Mouse (Mus musculus) liver, embryonic 16.5 days (tissue): Measurements from ENCODE around the gene Snap25. TPM values are rescaled to one million over a fixed set of nuclear protein-coding genes. Genes with fewer than 3 reads are reported as not detected.

Source experiments
- ATAC-seq: fragments of 200-750 bp; cut with Nextera tagmentation; 2 replicates; pipeline ENCODE4 v1.8.0; 2017; ENCODE audit warnings: low read depth, mild to moderate bottlenecking, moderate number of reproducible peaks, moderate library complexity
- H3K27ac ChIP-seq: fragments of 300-500 bp; sonication (generic); 2 replicates; pipeline ENCODE4 v1.5.1; 2014; ENCODE audit warnings: mild to moderate bottlenecking, low read length
- H3K27me3 ChIP-seq: fragments of 300-500 bp; sonication (generic); 2 replicates; pipeline ENCODE4 v1.6.1; 2014; ENCODE audit warnings: low read depth, low read length, mixed read lengths; ENCODE audit not compliant: control insufficient read depth, insufficient read depth
- H3K36me3 ChIP-seq: fragments of 300-500 bp; sonication (generic); 2 replicates; pipeline ENCODE4 v1.6.1; 2014; ENCODE audit warnings: mild to moderate bottlenecking; ENCODE audit not compliant: control insufficient read depth, insufficient read depth
- H3K4me1 ChIP-seq: fragments of 300-500 bp; sonication (generic); 2 replicates; pipeline ENCODE4 v1.6.1; 2014; ENCODE audit warnings: low read depth, low read length, mixed read lengths; ENCODE audit not compliant: control insufficient read depth
- H3K4me2 ChIP-seq: fragments of 300-500 bp; sonication (generic); 2 replicates; pipeline ENCODE4 v1.6.1; 2014; ENCODE audit warnings: low read depth, low read length, mixed read lengths
- H3K4me3 ChIP-seq: fragments of 300-500 bp; sonication (generic); 2 replicates; pipeline ENCODE4 v1.5.1; 2014; ENCODE audit warnings: low read depth, mild to moderate bottlenecking, low read length
- H3K9ac ChIP-seq: fragments of 300-500 bp; sonication (generic); 2 replicates; pipeline ENCODE4 v1.6.1; 2014; ENCODE audit warnings: low read depth, low read length
- H3K9me3 ChIP-seq: fragments of 300-500 bp; sonication (generic); replicated peaks from 2 replicates; pipeline ENCODE4 v1.6.1; 2016; ENCODE audit warnings: low read length; ENCODE audit not compliant: control insufficient read depth
- WGBS: fragments of 180-500 bp; shearing (Covaris S2); extraction: QIAGEN DNeasy Blood & Tissue Kit; methylation state at CpG from one replicate; pipeline ENCODE4 v1.1.7; 2014; ENCODE audit not compliant: insufficient replicate concordance; 5-methylcytosine and 5-hydroxymethylcytosine counted together
- polyA plus RNA-seq: library from polyadenylated mRNA; unstranded; fragments of >200 nt; fragmentation: Nextera tagmentation; extraction: Ambion mirVana; gene quantifications from 2 replicates; pipeline ENCODE4 v1.2.1, GENCODE M21; 2015

Snap25 gene
- polyA plus RNA-seq, 1 experiment from 2014 or later: 0.07 TPM

GRCm38 (mm10) chr2:136703376-136703775 is 9.9 kb upstream of the Snap25 start:
- no peak for ATAC-seq
- no peaks in the 10 kb centered on the region for H3K27me3 ChIP-seq
- no peaks in the 10 kb centered on the region for H3K36me3 ChIP-seq
- WGBS: 41% methylated on average over 2 of the region's 2 CpGs
- no peak overlapping the region for H3K27ac ChIP-seq
- no peak overlapping the region for H3K4me3 ChIP-seq
- no peak overlapping the region for H3K4me2 ChIP-seq
- H3K9ac ChIP-seq: no peak overlapping the region
- no peaks in the 10 kb centered on the region for H3K4me1 ChIP-seq
- no peaks in the 10 kb centered on the region for H3K9me3 ChIP-seq

- no peaks in the 10 kb centered on the region for H3K9me3 ChIP-seq
- no peaks in the 10 kb centered on the region for H3K36me3 ChIP-seq
- no peaks in the 10 kb centered on the region for H3K4me1 ChIP-seq
- H3K9ac ChIP-seq: no peak overlapping the region
- no peak overlapping the region for H3K4me3 ChIP-seq
- no peak for ATAC-seq
- 44% methylated on average over 3 of the region's 3 CpGs for WGBS
- H3K27me3 ChIP-seq: peaks cover 12% of the 10 kb centered on the region
- H3K27ac ChIP-seq: no peak overlapping the region
- no peak overlapping the region for H3K4me2 ChIP-seq
Observed at GRCm38 (mm10) chr2:136711155-136711554, 2.1 kb upstream of the Snap25 start.

GRCm38 (mm10) chr2:136711746-136712440 is 1.4 kb upstream of the Snap25 start:
- H3K27me3 ChIP-seq: peaks cover 12% of the 10 kb centered on the region
- no peaks in the 10 kb centered on the region for H3K4me1 ChIP-seq
- WGBS: 4% methylated on average over 28 of the region's 28 CpGs
- no peak for ATAC-seq
- no peak overlapping the region for H3K4me2 ChIP-seq
- no peak overlapping the region for H3K27ac ChIP-seq
- no peak overlapping the region for H3K9ac ChIP-seq
- no peaks in the 10 kb centered on the region for H3K9me3 ChIP-seq
- no peak overlapping the region for H3K4me3 ChIP-seq
- H3K36me3 ChIP-seq: no peaks in the 10 kb centered on the region

GRCm38 (mm10) chr2:136712441-136713015 is 725 bp upstream of the Snap25 start:
- no peak overlapping the region for H3K9ac ChIP-seq
- H3K27ac ChIP-seq: no peak overlapping the region
- H3K27me3 ChIP-seq: peaks cover 12% of the 10 kb centered on the region
- no peak overlapping the region for H3K4me2 ChIP-seq
- ATAC-seq: no peak
- H3K36me3 ChIP-seq: no peaks in the 10 kb centered on the region
- no peak overlapping the region for H3K4me3 ChIP-seq
- no peaks in the 10 kb centered on the region for H3K4me1 ChIP-seq
- no peaks in the 10 kb centered on the region for H3K9me3 ChIP-seq
- 2% methylated on average over 13 of the region's 13 CpGs for WGBS

- Histone ChIP-seq H3K27me3 (peaks cover 12% of the 10 kb centered on the region), H3K9ac (no peak overlapping the region), H3K4me3 (no peak overlapping the region), H3K4me1 (no peaks in the 10 kb centered on the region), H3K4me2 (no peak overlapping the region), H3K36me3 (no peaks in the 10 kb centered on the region), H3K27ac (no peak overlapping the region), H3K9me3 (no peaks in the 10 kb centered on the region)
- 2% methylated on average over 22 of the region's 22 CpGs for WGBS
- peak; percentile 56; the same call in 1 of the 2 replicates for ATAC-seq
Observed at GRCm38 (mm10) chr2:136714008-136714411, 757 bp downstream of the Snap25 start.

- Histone ChIP-seq H3K27me3 (peaks cover 12% of the 10 kb centered on the region), H3K9me3 (no peaks in the 10 kb centered on the region), H3K4me3 (no peak overlapping the region), H3K36me3 (no peaks in the 10 kb centered on the region), H3K4me2 (no peak overlapping the region), H3K27ac (no peak overlapping the region), H3K9ac (no peak overlapping the region), H3K4me1 (no peaks in the 10 kb centered on the region)
- WGBS: 53% methylated on average over 5 of the region's 5 CpGs
- no peak for ATAC-seq
Observed at GRCm38 (mm10) chr2:136715531-136715930, 2.3 kb downstream of the Snap25 start.

- no peaks in the 10 kb centered on the region for H3K36me3 ChIP-seq
- no peaks in the 10 kb centered on the region for H3K4me1 ChIP-seq
- H3K27me3 ChIP-seq: peaks cover 12% of the 10 kb centered on the region
- no peak overlapping the region for H3K4me3 ChIP-seq
- H3K27ac ChIP-seq: no peak overlapping the region
- WGBS: 65% methylated on average over 1 of the region's 1 CpGs
- H3K4me2 ChIP-seq: no peak overlapping the region
- no peak for ATAC-seq
- H3K9me3 ChIP-seq: no peaks in the 10 kb centered on the region
- no peak overlapping the region for H3K9ac ChIP-seq
Observed at GRCm38 (mm10) chr2:136716400-136716799, 3.1 kb downstream of the Snap25 start.

GRCm38 (mm10) chr2:136720235-136720634 is 7.0 kb downstream of the Snap25 start:
- no peak overlapping the region for H3K9ac ChIP-seq
- H3K36me3 ChIP-seq: no peaks in the 10 kb centered on the region
- 15% methylated on average over 4 of the region's 4 CpGs for WGBS
- no peak for ATAC-seq
- no peaks in the 10 kb centered on the region for H3K9me3 ChIP-seq
- no peak overlapping the region for H3K27ac ChIP-seq
- no peak overlapping the region for H3K4me3 ChIP-seq
- no peaks in the 10 kb centered on the region for H3K27me3 ChIP-seq
- no peak overlapping the region for H3K4me2 ChIP-seq
- H3K4me1 ChIP-seq: no peaks in the 10 kb centered on the region

GRCm38 (mm10) chr2:136738260-136738659 is 25.0 kb downstream of the Snap25 start:
- WGBS: 50% methylated on average over 2 of the region's 2 CpGs
- Histone ChIP-seq H3K4me1 (no peaks in the 10 kb centered on the region), H3K9ac (no peak overlapping the region), H3K27me3 (no peaks in the 10 kb centered on the region), H3K9me3 (no peaks in the 10 kb centered on the region), H3K36me3 (no peaks in the 10 kb centered on the region), H3K4me3 (no peak overlapping the region), H3K27ac (no peak overlapping the region), H3K4me2 (no peak overlapping the region)
- no peak for ATAC-seq
